Mouse (Mus musculus) heart, embryonic 11.5 days (tissue): ENCODE data around the gene Lamc2. TPM values are rescaled to one million over a fixed set of nuclear protein-coding genes. Genes with fewer than 3 reads are reported as not detected.
A peak's percentile ranks its signal among the peaks of the same experiment; 100 is the strongest.

ENCODE experiments used
- ATAC-seq: fragments of 200-750 bp; cut with Nextera tagmentation; replicated peaks from 2 replicates; pipeline ENCODE4 v1.8.0; 2017; ENCODE audit warnings: moderate library complexity; ENCODE audit not compliant: insufficient number of reproducible peaks, low FRiP score, low TSS enrichment
- H3K27ac ChIP-seq: fragments of 300-500 bp; sonication (generic); 2 replicates; pipeline ENCODE4 v1.5.1; 2014; ENCODE audit warnings: mild to moderate bottlenecking, low read depth, low read length
- H3K27me3 ChIP-seq: fragments of 300-500 bp; sonication (generic); 2 replicates; pipeline ENCODE4 v1.6.1; 2014; ENCODE audit warnings: mild to moderate bottlenecking, low read length, mixed read lengths; ENCODE audit not compliant: control insufficient read depth, insufficient read depth
- H3K36me3 ChIP-seq: fragments of 300-500 bp; sonication (generic); 2 replicates; pipeline ENCODE4 v1.6.1; 2014; ENCODE audit warnings: mild to moderate bottlenecking, low read length, moderate library complexity, mixed read lengths; ENCODE audit not compliant: control insufficient read depth, insufficient read depth
- H3K4me1 ChIP-seq: fragments of 300-500 bp; sonication (generic); 2 replicates; pipeline ENCODE4 v1.6.1; 2014; ENCODE audit warnings: low read length; ENCODE audit not compliant: control insufficient read depth, insufficient read depth
- H3K4me2 ChIP-seq: fragments of 300-500 bp; sonication (generic); 2 replicates; pipeline ENCODE4 v1.6.1; 2014; ENCODE audit warnings: mild to moderate bottlenecking, moderate library complexity
- H3K4me3 ChIP-seq: fragments of 300-500 bp; sonication (generic); 2 replicates; pipeline ENCODE4 v1.5.1; 2014; ENCODE audit warnings: low read depth, low read length
- H3K9ac ChIP-seq: fragments of 300-500 bp; sonication (generic); 2 replicates; pipeline ENCODE4 v1.6.1; 2014; ENCODE audit warnings: mild to moderate bottlenecking, low read depth, low read length, moderate library complexity
- H3K9me3 ChIP-seq: fragments of 300-500 bp; sonication (generic); replicated peaks from 2 replicates; pipeline ENCODE4 v1.6.1; 2016; ENCODE audit warnings: low read length; ENCODE audit not compliant: control insufficient read depth
- WGBS: fragments of 180-500 bp; shearing (Covaris S2); extraction: QIAGEN DNeasy Blood & Tissue Kit; methylation state at CpG from one replicate; pipeline ENCODE4 v1.1.7; 2014; ENCODE audit not compliant: insufficient replicate concordance; 5-methylcytosine and 5-hydroxymethylcytosine counted together
- polyA plus RNA-seq: library from polyadenylated mRNA; unstranded; fragments of >200 nt; fragmentation: Nextera tagmentation; extraction: Ambion mirVana; gene quantifications from 2 replicates; pipeline ENCODE4 v1.2.1, GENCODE M21; 2014

Gene Lamc2
- polyA plus RNA-seq, 1 experiment from 2014 or later, result 3.4 TPM

DNA sequence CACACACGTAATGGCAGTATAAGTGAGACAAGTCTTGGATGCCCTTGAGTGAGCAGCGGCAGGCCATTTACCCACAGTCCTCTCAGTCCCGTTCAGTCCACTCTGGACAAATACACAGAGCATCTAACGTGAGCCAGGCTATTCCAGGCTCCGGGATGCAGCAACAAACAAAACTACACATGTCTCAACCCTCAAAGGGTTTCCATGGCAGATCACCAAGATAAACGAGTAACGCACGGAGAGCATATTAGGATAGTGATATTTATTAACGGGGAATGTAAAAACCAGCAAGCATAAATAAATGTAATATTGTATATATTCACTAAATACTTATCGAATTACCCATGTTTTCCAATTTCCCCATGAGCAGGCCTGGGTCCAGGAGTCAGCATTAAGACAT lies 15.2 kb downstream of the Lamc2 start:
- WGBS, result 78% methylated on average over 10 of the region's 10 CpGs
- H3K9me3 ChIP-seq, result no peaks in the 10 kb centered on the region
- H3K36me3 ChIP-seq, result no peaks in the 10 kb centered on the region
- no peak overlapping the region for H3K27ac ChIP-seq
- no peak overlapping the region for H3K4me3 ChIP-seq
- H3K4me2 ChIP-seq, result no peak overlapping the region
- H3K9ac ChIP-seq, result no peak overlapping the region
- H3K27me3 ChIP-seq, result no peaks in the 10 kb centered on the region
- peaks cover 20% of the 10 kb centered on the region for H3K4me1 ChIP-seq
- no peak for ATAC-seq

DNA sequence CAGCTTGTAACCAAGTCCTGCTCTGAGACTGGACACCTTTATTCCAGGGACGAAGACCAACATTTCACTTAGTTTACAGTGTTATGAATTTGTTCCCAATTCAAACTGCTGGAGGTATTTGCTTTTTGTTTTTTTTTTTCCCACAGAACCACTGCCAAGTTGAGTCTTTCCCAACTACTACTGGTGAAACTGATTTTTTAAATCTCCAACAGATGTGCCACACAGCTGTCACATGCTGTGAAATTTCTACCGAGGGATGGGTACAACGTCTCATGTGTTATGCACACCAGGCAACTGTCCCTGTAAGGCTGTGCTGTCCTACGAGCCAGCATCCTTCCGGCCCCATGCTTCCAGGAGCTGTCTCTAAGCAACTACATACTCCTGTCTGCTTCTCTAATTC lies 18.0 kb downstream of the Lamc2 start:
- Histone ChIP-seq H3K4me1 (peaks cover 13% of the 10 kb centered on the region), H3K27me3 (no peaks in the 10 kb centered on the region), H3K9ac (no peak overlapping the region), H3K27ac (no peak overlapping the region), H3K4me3 (no peak overlapping the region), H3K36me3 (no peaks in the 10 kb centered on the region), H3K9me3 (no peaks in the 10 kb centered on the region), H3K4me2 (no peak overlapping the region)
- no peak for ATAC-seq
- 82% methylated on average over 5 of the region's 5 CpGs for WGBS

DNA sequence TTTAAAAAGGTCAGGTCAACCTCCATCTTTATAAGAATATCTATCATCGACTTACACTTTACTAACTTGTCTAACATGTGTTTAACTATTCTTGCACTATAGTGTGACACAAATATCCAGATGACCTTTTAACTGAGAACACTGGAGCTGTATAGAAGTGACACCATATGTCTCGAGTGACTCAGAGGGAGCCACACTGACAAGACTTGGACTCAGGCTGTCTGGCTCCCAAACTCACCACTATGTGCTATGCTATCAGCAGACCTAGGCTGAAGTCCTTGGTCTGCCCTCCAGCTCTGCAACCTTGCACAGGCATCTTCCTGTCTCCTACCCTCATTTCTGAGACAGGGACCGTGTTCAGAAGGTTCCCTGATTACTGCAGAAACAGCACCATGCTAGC lies 22.4 kb downstream of the Lamc2 start:
- Histone ChIP-seq H3K9ac (no peak overlapping the region), H3K36me3 (no peaks in the 10 kb centered on the region), H3K9me3 (no peaks in the 10 kb centered on the region), H3K27me3 (no peaks in the 10 kb centered on the region), H3K4me2 (no peak overlapping the region), H3K27ac (no peak overlapping the region), H3K4me1 (no peaks in the 10 kb centered on the region), H3K4me3 (no peak overlapping the region)
- no peak for ATAC-seq
- WGBS, result 52% methylated on average over 3 of the region's 3 CpGs

DNA sequence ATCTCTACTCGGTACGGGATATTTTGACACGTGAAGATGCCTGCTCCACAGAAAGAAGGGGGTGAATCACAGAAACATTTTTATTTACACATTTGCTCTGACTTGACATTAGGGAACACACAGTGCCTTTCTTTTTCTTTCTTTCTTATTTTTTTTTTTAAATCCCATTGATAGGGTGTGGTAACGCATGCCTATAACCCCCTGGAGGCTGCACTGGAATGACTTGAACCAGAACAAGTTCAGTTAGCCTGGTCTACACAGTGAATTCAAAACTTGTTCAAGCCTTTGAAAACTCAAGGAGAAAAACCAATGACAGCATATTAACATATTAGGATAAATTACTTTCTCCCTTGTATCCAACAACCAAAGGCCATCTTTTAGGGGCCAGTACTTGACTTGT lies 27.1 kb downstream of the Lamc2 start:
- Histone ChIP-seq H3K4me2 (no peak overlapping the region), H3K4me3 (no peak overlapping the region), H3K9ac (no peak overlapping the region), H3K36me3 (no peaks in the 10 kb centered on the region), H3K27me3 (no peaks in the 10 kb centered on the region), H3K27ac (no peak overlapping the region), H3K4me1 (no peaks in the 10 kb centered on the region), H3K9me3 (no peaks in the 10 kb centered on the region)
- 94% methylated on average over 4 of the region's 4 CpGs for WGBS
- ATAC-seq, result no peak

DNA sequence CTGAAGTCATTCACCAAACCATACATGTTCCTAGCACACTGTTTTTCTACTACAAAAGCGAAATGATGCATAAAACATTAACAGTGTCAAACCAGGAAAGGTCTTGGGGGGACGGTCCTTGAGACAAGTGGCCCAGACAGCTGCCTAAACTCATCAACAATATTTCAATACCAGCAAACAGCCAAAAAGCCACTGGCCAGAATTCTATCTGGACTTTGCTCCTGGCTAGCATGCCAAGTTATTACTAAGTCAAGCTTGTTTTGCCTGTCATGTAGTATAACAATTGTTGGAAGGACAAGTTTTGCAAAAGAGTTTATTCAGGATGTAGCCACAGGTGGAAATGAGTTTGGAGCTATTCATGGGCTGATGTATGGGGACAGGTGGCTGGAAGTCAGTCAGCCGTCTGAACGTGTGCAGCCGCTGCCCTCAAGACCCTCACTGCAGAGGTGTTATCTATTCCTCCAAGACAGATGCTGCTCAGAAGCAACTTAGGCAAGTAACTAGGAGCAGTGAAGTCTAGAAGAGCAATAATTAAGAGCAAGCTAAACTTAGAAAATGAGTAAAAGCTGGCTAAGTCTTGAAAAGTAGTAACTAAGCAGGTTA lies 29.1 kb downstream of the Lamc2 start:
- H3K9ac ChIP-seq, result no peak overlapping the region
- 64% methylated on average over 5 of the region's 5 CpGs for WGBS
- no peaks in the 10 kb centered on the region for H3K36me3 ChIP-seq
- H3K27me3 ChIP-seq, result no peaks in the 10 kb centered on the region
- no peaks in the 10 kb centered on the region for H3K9me3 ChIP-seq
- no peak overlapping the region for H3K4me3 ChIP-seq
- no peak for ATAC-seq
- H3K4me1 ChIP-seq, result peaks cover 14% of the 10 kb centered on the region
- H3K4me2 ChIP-seq, result no peak overlapping the region
- H3K27ac ChIP-seq, result no peak overlapping the region

DNA sequence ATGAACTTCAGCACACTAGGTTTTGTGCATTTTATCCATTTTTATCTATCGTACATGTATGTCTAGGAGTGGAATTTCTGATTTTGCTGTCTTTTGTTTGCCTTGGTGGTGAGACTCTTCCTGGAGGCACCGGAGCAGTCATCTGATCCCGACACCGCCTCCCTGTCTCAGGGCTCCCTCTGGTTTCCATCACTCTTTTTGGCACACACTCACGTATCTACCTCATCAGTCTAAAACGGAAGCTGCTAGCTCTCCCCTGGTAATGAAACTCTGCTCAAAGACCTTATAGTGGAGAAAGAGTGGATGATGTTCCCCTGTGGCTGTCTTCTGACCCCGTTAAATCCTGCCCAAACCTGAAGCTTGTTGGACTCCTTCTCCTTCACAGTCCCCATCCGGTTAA lies 30.9 kb downstream of the Lamc2 start:
- no peaks in the 10 kb centered on the region for H3K27me3 ChIP-seq
- no peak overlapping the region for H3K4me3 ChIP-seq
- H3K4me1 ChIP-seq, result peaks cover 14% of the 10 kb centered on the region
- WGBS, result 50% methylated on average over 8 of the region's 8 CpGs
- H3K9me3 ChIP-seq, result no peaks in the 10 kb centered on the region
- no peak overlapping the region for H3K27ac ChIP-seq
- no peak overlapping the region for H3K9ac ChIP-seq
- no peak overlapping the region for H3K4me2 ChIP-seq
- no peak for ATAC-seq
- H3K36me3 ChIP-seq, result no peaks in the 10 kb centered on the region

DNA sequence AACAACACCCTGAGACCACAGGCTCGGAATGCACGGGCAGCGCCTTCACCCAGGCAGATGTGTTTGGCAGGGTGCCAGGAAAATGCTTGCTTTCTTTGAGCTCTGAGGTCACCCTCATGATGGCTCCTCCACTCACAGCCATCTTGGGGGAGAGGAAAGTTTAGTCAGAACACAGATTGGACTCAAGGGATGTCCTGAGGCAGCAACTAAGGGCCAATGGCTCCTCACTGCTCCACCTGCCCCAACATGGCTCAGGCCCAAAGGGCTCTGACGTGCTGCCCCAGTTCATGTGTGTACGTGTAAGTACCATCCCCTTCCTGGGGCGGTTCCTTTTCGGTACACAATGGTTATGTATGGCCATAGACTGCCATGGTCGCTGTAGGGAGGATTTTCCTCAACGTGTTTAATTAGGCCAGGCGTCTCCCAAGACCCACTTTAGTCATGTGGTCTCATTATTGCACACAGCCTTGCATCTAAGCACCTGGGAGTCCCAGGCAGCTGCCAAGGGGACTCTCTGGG lies 32.6 kb downstream of the Lamc2 start:
- peak overlapping the region; percentile 50 for H3K27ac ChIP-seq
- H3K36me3 ChIP-seq, result no peaks in the 10 kb centered on the region

DNA sequence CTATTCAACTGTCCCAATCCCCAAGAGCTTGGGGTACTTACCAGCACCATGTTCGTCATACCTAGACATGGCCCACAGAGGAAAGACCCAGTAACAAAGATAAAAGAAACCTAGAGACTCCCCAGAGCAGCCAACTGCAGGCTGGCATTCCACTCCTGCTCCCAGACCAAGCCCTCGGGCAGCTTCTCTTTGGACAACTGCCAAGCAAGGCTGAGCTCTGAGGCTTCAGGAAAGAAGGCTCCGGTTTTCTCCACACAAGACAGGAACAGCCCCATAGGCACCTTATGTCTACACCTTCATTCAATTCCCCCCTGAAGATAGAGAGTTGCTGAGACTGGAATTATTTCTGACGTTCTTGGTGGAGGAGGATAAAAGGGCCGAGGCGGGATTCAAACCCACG lies 33.7 kb downstream of the Lamc2 start:
- Histone ChIP-seq H3K9me3 (no peaks in the 10 kb centered on the region), H3K4me2 (no peak overlapping the region), H3K27ac (peak overlapping the region; percentile 22; the same call in 1 of the 2 replicates), H3K27me3 (no peaks in the 10 kb centered on the region), H3K4me1 (peaks cover 14% of the 10 kb centered on the region), H3K9ac (no peak overlapping the region), H3K36me3 (no peaks in the 10 kb centered on the region), H3K4me3 (no peak overlapping the region)
- no peak for ATAC-seq
- WGBS, result 52% methylated on average over 7 of the region's 7 CpGs

More for the DNA sequence above, 32.6 kb downstream of the Lamc2 start:
- 59% methylated on average over 10 of the region's 10 CpGs for WGBS
- Histone ChIP-seq H3K9me3 (no peaks in the 10 kb centered on the region), H3K27me3 (no peaks in the 10 kb centered on the region), H3K9ac (no peak overlapping the region), H3K4me2 (no peak overlapping the region), H3K4me3 (no peak overlapping the region), H3K4me1 (peaks cover 14% of the 10 kb centered on the region)
- ATAC-seq, result 0 out of 2 replicates have a peak, but pooled peaks have one; percentile 18

DNA sequence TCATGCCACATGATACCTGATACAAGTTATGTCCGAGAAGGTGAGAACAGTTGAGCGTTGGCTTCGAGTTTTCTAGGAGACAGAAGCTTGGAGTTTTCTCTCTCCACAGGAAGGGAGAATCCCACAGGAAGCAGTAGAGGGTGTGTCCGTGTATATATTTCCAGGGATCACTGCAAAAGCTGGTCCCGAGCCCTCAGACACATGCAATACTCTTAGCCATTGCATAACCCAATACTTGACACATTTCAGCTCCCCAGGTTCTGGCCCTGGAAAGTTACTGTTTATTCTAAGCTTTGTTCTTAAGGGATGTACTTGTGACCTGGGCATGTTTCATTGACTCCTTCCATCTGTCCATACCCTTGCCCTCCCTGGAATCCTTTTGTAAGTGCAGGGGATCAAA lies 40.5 kb downstream of the Lamc2 start:
- no peaks in the 10 kb centered on the region for H3K9me3 ChIP-seq
- H3K4me1 ChIP-seq, result no peaks in the 10 kb centered on the region
- no peak overlapping the region for H3K9ac ChIP-seq
- no peak overlapping the region for H3K27ac ChIP-seq
- H3K36me3 ChIP-seq, result no peaks in the 10 kb centered on the region
- H3K27me3 ChIP-seq, result no peaks in the 10 kb centered on the region
- no peak for ATAC-seq
- H3K4me3 ChIP-seq, result no peak overlapping the region
- whole genome bisulfite sequencing, result 72% methylated on average over 5 of the region's 5 CpGs
- H3K4me2 ChIP-seq, result no peak overlapping the region
